Mouse (Mus musculus) heart, adult 11 months (tissue): Measurements from ENCODE around the gene Nid2.

Source experiments
- DNase-seq: peaks from one replicate; pipeline ENCODE4 v3.0.0; 2022

Gene Nid2

DNA sequence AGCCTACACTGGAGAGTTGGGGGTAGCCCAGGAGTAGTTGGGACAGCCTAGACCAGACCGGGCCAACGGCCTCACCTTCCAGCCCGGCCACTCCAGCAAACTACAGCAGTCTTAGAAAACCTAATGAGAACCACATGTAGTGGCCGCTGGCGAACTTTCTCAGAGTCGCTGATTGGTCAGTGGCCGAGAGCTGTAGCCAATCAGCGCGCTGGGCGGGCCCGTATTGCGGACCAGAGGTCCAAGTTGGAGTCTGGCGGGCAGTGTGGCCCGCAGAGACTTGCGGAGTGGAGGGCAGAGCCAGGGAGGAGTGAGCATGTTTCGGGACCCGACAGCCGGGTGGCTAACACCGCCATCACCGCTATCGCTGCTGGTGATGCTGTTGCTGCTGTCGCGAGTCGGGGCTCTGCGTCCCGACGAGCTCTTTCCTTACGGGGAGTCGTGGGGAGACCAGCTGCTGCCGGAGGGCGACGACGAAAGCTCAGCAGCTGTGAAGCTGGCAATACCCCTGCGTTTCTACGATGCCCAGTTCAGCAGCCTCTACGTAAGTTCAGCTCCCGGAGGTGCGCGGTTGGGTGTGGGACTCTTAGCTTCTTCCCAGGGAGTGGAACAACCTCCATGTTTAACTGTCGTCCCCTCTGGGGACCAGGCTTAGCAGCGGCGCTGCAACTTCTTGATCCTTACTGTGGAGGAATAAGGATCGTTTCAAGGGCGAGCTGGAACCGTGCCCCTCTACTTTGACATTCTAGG, at the start of gene Nid2:
Nid2 (plus strand) TSS at position 241 of the 747 bp plus-strand sequence.
- peak; percentile 100 for DNase-seq

GRCm38 (mm10) chr14:19701546-19701945, 49.5 kb upstream of the Nid2 start:
- peak; percentile 10 for DNase-seq

DNA sequence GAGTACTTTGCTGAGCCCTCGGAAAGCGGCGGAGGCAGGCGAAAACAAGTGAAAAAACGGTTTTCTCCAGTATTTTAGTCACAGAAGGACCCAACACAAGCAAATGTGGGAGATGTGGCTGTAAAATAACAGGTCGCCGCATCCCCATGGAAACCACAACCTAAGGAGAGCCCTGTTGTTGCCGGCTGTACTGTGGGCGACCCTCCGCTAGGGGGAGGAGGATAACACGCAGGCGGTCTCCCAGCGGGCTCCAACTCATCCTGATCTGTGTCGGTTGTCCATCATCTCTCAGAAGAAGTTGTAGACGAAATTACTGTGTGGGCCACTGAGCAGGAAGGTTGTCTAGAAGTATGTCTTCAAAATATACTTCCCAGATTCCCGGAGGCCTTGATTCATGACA, 45.4 kb upstream of the Nid2 start:
- peak; percentile 94 for DNase-seq

DNA sequence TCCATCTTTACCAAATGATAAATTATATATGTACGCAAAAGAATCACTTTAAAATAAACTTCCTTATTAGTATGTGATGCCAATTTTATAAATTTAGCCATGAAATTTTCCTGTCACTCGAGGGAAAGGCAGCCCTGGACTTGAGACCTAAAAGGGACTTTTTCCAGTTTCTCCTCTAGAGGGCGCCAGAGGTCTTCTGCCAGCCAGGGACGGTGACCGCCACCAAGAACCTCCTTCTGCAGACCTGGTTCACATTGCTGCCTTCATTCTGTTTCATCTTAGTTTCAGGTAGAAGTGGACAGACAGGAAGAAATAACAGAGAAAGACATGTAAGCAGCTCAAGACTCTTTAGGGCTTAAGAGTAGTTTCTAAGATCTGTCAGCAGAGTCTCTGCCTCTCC, 44.6 kb upstream of the Nid2 start:
- peak; percentile 94 for DNase-seq

DNA sequence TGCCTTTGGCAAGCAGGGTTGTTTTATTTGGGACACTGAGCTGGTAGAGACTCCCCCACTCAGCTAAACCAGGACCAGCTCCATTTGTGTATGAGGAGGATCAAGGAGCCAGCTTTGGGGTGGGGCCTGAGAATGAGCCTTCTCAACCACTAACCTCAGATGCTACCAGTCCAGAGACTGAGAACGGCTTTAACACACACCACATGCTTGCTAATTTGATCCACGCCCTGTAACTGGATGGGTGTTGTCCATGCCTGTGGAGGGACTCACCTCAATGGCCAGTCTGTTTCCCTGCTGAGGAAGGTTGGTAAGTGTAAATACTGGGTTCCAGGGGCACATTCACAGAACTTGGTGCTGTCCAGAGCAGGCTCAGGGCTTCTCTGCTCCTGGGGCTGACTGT, 44.1 kb upstream of the Nid2 start:
- DNase-seq: peak; percentile 81

DNA sequence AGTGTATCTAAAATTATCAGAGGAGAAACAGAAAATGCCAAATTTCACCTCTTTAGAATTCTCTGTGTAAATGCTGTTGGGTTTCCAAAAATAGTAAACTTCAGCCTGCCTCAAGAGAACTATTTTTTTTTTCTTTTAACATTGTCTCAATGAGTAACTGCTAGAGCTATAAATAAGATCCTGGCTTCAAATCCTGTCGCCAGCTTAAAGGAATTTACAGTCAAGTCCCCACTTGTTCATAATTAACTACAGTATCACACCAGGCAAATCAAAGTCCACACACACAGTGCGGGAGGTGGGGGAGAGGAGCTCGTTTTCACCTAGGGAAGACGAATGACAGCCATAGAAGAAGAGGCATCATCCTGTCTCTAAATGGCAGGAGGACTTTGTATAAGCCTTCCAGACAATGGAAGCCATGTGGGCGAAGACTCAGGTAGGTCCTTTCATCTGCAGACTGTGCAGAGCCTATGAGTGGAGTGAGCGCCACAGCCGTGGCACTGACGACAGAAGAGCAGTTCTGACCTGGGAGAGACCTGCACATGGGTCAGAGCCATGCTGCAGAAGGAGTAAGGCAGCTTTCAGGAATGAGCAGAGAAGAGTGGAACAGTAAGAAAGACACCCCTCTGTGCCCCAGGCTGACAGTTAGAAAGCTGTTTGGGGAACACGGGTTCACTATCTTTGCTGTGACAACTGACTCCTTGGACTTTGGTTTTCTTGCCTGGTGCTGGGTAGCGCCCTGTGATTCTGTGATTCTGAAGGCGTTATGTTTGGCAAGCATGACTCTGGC, 43.2 kb upstream of the Nid2 start:
- DNase-seq: peak; percentile 63

GRCm38 (mm10) chr14:19709161-19709560, 41.9 kb upstream of the Nid2 start:
- peak; percentile 73 for DNase-seq

DNA sequence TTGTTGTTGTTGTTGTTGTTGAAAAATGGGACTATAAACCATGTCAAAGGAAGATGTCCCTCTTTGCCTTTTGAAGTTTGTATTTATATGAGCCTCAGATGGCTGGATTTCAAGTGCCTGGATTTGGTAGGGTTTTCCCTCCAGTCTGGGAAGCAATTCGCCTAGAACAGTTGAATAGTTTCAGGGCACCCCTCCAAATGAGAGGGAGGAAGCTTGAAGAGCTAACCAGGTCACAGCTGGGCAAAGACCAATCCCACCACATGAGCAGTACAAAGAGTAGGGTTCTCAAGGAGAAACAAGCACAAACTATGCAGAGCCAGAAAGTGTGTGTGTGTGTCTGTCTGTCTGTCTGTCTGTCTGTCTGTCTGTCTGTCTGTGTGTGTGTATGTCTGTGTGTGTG, 39.3 kb upstream of the Nid2 start:
- peak; percentile 87 for DNase-seq

DNA sequence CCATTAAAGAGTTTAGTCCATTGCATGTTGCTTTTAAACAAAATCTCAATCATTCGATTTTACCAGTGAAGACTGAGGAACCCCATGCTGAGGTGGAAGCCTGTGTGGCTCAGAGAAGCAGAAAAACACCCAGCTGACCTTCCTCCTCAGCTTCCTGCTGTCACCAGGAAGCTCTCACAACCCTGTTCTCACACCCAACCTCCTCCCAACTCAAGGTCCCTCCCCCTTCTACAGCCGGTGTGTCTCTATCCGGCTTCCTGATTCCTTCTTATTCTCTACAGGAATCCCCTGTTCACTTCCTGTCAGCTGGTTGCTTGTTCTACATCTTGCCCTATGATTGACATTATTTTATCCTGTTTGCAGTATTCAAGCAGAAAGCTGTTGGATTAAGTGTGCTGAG, 38.0 kb upstream of the Nid2 start:
- peak; percentile 95 for DNase-seq

GRCm38 (mm10) chr14:19719077-19719476, 32.0 kb upstream of the Nid2 start:
- DNase-seq: peak; percentile 42

- no peak for DNase-seq
Measured at GRCm38 (mm10) chr14:19720044-19720611, 30.9 kb upstream of the Nid2 start.

- DNase-seq: peak; percentile 75
Measured at GRCm38 (mm10) chr14:19728278-19728677, 22.8 kb upstream of the Nid2 start.

- peak; percentile 92 for DNase-seq
Measured at GRCm38 (mm10) chr14:19728737-19729136, 22.3 kb upstream of the Nid2 start.

- peak; percentile 90 for DNase-seq
Measured at GRCm38 (mm10) chr14:19732097-19732496, 19.0 kb upstream of the Nid2 start.

- peak; percentile 98 for DNase-seq
Measured at GRCm38 (mm10) chr14:19733490-19734282, 17.4 kb upstream of the Nid2 start.

GRCm38 (mm10) chr14:19735303-19735702, 15.8 kb upstream of the Nid2 start:
- no peak for DNase-seq

DNA sequence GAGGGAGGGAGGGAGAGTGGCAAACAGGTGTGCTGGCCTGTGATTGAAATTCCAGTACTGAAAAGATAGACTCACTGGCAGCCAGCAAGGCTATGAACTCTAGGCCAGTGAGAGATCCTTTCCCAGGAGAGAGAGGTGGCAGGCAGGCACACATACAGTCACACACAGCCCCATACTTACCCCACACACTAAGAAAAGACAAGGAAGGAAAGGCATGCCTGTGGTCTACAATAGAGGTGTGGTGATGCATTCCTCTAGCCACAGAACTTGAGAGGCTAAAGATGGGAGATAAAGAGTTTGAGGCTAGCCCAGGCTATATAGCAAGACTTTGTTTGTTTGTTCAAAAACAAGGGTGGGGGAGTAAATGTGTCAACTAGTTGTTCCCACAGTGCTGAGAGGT, 13.5 kb upstream of the Nid2 start:
- peak; percentile 73 for DNase-seq

- peak; percentile 96 for DNase-seq
Measured at GRCm38 (mm10) chr14:19738094-19738843, 12.8 kb upstream of the Nid2 start.

DNA sequence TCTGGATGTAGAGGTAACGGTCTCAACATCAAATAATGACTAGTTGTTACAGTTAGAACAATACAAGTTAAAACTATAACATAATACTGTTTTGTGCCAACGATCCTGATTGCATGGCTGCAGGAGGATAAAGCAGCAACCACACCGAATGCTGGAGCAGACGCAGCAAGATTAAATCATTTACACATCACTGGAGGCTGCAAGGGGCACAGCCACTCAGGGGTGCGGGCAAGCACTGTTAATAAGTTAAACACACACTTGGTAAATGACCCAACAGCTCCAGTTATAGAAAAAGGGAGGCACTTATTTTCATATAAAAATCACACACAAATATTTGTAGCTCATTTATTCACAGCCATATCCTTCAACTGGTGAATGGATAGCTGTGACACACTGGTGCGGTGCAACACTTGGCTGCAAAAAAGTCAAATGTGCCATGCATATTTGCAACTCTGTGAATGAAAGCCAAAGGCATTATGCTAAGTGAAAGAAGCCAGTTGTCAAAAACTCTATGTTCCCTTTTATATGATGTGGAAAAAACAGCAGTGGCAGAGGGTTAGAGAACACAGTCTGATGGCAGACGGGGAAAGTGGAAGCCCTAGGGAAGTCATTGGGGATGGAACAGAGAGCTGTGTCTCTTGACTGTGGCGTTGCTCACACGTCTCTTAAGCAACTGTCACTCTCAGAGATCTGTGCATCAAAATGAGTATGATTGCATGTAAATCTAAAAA, 11.5 kb upstream of the Nid2 start:
- peak; percentile 83 for DNase-seq

DNA sequence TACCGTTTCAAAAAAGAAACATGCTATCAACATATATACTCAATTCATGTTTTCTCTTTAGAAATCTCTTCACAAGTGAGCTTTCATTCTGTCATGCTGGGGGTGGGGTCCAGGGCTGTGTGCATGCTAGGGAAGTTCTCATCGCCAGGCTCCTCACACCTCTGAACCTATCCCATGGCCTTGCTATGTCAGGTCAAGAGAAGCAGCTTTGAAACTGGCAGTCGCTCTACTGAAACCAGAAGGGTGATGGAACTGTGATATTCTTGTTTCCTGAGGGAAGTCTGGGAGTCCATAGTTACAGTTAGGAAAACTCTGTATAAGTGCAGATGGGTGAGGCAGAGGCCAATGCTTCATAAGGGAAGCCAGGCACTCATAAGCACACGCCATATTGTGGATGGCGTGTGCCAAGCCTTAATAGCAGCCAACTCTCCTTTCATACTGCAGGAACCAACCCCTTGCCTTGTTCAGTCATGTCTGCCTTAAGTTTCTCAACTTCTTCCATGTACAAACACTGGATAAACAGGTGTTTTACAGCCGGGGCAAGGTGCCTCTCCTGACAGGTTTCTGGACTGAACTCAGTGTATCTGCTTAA, 10.8 kb upstream of the Nid2 start:
- DNase-seq: peak; percentile 59

- peak; percentile 66 for DNase-seq
Measured at GRCm38 (mm10) chr14:19744876-19745275, 6.2 kb upstream of the Nid2 start.
